Mouse (Mus musculus): Measurements from ENCODE around the gene Pde8a. TPM values are rescaled to one million over a fixed set of nuclear protein-coding genes. Genes with fewer than 3 reads are reported as not detected.
"Not testable (repeated sequence)": the region's sequence is repeated elsewhere in the genome, so short reads cannot be mapped to it uniquely, and the experiment has no call there.

Pde8a gene
- total RNA-seq, 2 experiments from 2014 or later, result 7.2 to 8.4 TPM

DNA sequence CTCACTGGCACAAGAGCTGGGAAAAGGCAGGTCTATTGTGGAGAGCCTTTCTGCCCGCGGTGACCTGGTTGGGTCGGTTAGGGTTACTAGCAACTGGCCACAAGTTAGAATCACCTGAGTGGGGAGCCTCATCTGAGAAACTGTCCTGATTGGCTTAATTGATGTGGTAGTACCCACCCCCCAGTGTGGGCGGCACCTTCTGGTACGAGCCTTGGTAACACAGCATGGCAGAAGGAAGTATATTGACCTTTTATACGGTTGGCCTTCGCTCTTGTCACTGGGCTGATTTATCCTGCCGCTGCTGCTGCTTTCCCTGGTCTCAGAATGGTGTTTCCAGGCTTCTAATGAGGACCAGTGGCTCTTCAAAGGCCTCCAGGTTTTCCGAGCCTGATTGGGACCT lies 24.2 kb upstream of the Pde8a start:
- Histone ChIP-seq H3K4me3 (no peak overlapping the region), H3K27ac (no peak overlapping the region)
- DNase-seq (ENCODE audit: low spot score in 2 of 2), result no peak
- no peak for TF ChIP-seq CTCF (conservative IDR thresholded peaks at IDR 0.05)

DNA sequence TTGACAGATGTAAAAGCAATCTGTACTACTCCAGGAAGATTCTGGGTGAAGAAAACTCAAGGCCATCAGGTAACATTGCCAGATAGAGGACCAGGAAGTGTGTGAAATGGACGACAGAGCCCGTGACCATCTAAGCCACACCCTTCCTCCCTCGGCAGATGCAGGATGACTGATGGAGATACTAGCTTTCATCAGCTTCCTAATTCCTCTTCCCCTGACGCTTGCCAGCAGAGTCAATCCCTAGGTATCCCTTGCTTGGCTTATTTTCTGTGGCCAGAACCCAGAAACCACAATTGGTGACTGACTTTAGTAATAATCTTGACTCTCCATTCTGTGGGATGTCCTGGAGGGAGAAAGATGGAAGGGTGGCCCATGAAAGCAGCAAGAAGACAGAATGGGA lies 17.9 kb upstream of the Pde8a start:
- TF ChIP-seq CTCF (conservative IDR thresholded peaks at IDR 0.05), result no peak
- Histone ChIP-seq H3K27ac (no peak overlapping the region), H3K4me3 (no peak overlapping the region)
- DNase-seq (ENCODE audit: low spot score in 2 of 2), result no peak

DNA sequence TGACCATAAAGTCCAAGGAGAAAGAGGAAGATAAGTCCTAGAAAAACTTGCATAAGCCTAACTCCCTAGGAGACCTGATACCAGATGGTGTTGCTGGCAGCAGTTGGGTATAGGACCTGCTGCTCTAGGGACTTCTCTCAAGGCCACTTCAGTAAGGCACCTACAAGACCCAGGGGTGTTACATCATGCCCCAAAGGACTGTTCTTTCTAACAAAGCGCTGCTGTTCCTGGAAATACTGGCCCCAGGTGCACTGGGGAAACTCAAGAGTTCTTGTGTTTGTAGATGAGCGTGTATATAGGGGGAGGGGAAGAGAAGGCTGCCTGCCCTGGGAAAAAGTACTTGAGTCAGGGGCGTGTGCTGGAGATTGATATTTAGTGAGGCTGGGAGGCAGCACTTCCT lies 16.6 kb upstream of the Pde8a start:
- no peak for DNase-seq (ENCODE audit: low spot score in 2 of 2)
- Histone ChIP-seq H3K4me3 (no peak overlapping the region), H3K27ac (no peak overlapping the region)
- TF ChIP-seq CTCF (conservative IDR thresholded peaks at IDR 0.05), result no peak

DNA sequence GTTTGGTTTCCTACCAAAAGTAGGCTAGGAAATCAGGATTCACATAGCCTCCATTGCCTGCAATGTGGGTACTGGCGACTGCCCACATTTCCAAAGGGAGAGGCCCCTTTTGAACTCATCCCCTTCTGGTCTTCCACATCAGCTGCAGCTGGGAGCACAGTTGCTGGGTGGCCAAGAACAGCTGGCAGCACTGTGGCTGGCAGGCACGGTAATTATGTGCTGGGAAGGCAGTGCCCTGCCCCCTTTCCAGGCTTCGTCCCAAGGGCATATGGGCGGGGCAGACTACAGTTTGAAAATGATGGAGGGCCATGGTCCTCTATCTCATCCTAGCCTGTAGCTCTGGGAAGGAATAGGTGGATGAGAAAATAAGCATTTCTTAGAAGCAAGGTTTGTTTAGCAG lies 14.9 kb upstream of the Pde8a start:
- Histone ChIP-seq H3K27ac (no peak overlapping the region), H3K4me3 (no peak overlapping the region)
- TF ChIP-seq CTCF (conservative IDR thresholded peaks at IDR 0.05), result no peak
- no peak for DNase-seq (ENCODE audit: low spot score in 2 of 2)

DNA sequence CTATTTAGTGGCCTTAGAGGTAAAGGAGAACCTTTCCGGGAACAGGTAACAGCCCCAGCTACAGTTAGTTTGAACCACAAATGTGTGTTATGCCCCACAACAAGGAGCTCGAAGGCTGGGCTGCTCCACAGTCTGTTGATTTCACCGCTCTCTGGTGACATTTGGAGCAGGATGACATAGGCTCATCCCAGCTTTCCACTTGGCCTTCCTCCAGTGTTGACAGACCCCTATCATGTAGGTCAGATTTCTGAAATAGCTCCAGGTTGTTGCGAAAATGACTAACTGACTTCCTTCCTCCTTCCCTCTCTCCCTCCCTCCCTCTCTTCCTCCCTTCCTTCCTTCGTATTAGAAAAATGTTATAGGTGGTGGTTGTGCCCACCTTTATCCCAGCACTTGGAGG lies 14.3 kb upstream of the Pde8a start:
- no peak for DNase-seq (ENCODE audit: low spot score in 2 of 2)
- no peak overlapping the region for H3K27ac ChIP-seq
- TF ChIP-seq CTCF (conservative IDR thresholded peaks at IDR 0.05), result no peak
- no peak overlapping the region for H3K4me3 ChIP-seq

DNA sequence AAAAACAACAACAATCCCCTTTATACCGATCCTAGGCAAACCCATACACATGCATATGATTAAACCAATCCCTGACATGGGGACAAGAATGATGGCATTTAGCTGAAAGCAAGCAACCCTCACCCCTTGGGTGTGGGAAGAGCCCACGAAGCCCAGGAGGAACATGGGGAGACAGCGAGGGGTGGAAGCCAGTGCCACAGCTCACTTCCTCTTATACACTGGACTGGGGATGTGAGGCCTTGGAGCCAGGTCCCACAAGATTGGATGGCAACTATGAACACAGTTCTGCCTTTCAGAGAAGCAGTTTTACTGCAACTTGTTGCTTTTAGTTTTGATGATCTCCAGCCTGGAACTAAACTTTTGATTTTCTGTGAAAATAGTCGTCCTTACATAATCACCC lies 13.6 kb upstream of the Pde8a start:
- TF ChIP-seq CTCF (conservative IDR thresholded peaks at IDR 0.05), result no peak
- Histone ChIP-seq H3K4me3 (no peak overlapping the region), H3K27ac (no peak overlapping the region)
- no peak for DNase-seq (ENCODE audit: low spot score in 2 of 2)

DNA sequence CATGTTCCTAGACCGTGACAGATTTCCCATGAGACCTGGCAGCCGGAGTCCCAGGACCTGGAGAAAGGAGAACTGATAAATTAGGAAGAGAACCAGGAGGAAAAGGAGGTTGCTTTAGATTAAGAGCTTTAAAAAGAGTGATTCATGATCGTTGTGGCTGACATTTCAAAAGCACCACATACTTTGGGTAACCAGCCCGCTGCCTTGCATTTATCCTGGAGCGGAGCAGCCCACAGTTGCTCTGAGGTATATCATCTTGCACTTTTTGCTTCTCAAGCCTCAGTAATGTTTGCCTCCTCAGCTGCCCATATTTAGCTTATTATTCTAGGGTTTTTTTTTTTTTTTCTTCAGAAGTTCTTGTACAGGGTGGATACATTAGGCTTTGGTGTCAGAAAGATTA lies 11.0 kb upstream of the Pde8a start:
- Histone ChIP-seq H3K27ac (no peak overlapping the region), H3K4me3 (no peak overlapping the region)
- no peak for DNase-seq (ENCODE audit: low spot score in 2 of 2)
- TF ChIP-seq CTCF (conservative IDR thresholded peaks at IDR 0.05), result no peak

DNA sequence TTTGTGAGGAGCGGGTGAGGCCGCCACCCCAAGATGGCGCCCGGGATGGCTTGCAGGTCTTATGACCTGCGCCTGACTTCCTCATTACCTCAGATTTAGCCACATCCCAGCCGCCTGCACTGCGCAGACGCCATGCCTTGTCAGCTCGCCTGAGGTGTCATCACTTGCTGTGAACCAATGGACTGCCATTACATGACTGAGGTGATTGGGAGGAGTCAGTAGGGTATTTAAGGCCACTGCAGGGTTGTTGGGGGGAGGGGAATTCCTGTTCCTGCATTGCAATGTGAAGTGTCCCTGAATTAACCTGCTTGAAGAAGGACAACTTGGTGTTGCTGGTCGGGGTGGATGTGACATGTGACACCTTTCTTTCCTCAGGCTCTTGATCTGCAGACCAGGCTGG lies 9.8 kb upstream of the Pde8a start:
- H3K27ac ChIP-seq; DNase-seq (ENCODE audit: low spot score in 2 of 2); H3K4me3 ChIP-seq: not testable (repeated sequence)

DNA sequence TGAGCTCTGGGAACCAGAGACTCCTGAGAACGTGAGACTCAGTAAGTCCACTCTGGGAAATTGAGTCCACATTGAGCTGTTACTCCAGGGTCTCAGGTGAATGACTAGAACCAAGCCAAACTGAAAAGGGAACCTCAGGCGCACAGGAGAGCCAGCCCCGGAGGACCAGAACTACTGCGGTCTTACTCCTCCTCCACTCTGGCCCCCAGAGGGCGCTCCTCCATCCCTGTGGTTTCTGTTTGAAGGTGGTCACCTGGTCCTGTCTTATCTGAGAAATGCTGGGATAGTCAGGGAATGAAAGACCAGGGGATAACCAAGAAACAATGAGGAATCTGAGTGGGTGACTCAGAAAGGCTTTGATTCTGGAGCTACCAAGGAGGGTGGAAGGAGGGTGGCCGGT lies 4.5 kb upstream of the Pde8a start:
- peak; percentile 90 for TF ChIP-seq CTCF (conservative IDR thresholded peaks at IDR 0.05)
- peak; percentile 42 to 73 for DNase-seq (ENCODE audit: low spot score in 2 of 2)
- Histone ChIP-seq H3K4me3 (no peak overlapping the region), H3K27ac (no peak overlapping the region)

DNA sequence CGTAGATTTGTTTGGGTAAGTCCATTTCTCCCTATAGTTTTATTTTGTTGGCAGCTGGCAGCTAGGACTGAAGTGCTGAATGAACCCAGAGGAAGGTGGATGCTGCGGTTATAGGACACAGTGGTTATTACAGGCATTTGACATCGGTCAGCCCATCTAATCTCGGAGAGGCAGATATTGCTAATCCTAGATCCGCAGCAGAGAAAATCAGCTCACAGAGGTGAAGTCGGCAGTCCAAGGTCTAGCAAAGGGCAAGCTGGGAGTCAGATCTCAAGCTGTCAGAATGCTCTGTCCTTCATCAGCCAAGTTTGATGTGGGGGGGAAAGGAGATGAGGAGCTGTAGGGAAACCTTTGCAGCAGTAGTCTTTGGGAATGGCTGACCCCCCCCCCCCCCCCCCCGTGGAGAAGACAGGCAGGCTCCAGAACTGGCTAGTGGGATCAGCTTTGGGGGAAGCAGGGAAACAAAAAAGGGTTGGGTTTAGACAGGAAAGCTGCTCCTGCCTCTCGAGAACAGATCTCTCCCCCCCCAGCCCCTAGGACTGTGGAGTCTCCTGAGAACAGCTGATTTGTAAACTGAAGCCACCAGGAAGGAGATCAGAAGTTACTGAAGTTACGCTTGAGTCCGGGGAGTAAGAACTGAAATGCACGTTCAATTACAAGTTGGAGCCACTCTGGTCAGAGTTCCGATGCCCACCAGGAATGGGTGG lies 3.3 kb upstream of the Pde8a start:
- TF ChIP-seq CTCF (conservative IDR thresholded peaks at IDR 0.05), result no peak
- Histone ChIP-seq H3K4me3 (no peak overlapping the region), H3K27ac (no peak overlapping the region)
- no peak for DNase-seq (ENCODE audit: low spot score in 2 of 2)

DNA sequence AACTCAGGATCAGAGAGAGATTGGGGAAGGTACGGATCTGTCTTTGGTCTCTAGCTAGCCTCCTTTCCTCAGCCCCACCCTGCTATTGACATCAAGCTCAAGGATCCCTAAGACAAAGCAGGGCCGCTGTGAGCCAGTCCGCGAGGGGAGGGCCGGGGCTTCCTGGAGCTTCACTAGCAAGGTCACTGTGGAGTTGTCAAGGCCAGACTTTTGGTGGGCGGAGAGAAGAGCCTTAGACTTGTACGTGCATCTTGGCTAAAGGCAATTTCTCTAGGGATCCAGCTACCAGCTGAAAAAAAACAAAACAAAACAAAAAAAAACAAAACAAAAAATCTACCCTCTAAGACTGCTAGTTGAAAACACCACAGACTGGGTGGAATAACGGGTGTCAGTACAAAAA lies 1.6 kb upstream of the Pde8a start:
- Histone ChIP-seq H3K4me3 (peak overlapping the region; percentile 58; the same call in 1 of the 2 replicates), H3K27ac (peak overlapping the region; percentile 80; the same call in 1 of the 2 replicates)
- DNase-seq (ENCODE audit: low spot score in 2 of 2), result no peak
- no peak for TF ChIP-seq CTCF (conservative IDR thresholded peaks at IDR 0.05)

DNA sequence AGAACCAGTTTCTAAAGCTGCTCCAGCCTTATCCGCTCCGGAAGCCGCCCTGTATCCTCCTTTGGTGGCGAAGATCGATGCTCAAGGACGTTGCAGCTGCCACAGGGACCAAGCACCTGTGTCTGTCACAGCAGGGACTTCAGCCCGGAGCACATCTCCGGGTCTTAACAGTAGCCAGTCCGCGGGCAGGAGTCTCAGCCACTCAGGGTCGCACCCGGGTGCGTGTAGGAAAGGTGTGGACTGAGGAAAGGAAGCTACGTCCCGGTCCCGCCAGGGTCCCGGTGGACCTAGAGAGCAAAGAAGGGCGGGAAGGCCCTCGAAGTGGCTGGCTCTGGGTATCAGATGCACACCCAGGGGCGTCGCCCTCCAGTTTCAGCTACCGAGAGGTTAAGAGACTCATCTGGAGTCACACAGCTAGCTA lies 1.1 kb upstream of the Pde8a start:
- Histone ChIP-seq H3K27ac (peak overlapping the region; percentile 80), H3K4me3 (peak overlapping the region; percentile 58)
- no peak for DNase-seq (ENCODE audit: low spot score in 2 of 2)
- no peak for TF ChIP-seq CTCF (conservative IDR thresholded peaks at IDR 0.05)

DNA sequence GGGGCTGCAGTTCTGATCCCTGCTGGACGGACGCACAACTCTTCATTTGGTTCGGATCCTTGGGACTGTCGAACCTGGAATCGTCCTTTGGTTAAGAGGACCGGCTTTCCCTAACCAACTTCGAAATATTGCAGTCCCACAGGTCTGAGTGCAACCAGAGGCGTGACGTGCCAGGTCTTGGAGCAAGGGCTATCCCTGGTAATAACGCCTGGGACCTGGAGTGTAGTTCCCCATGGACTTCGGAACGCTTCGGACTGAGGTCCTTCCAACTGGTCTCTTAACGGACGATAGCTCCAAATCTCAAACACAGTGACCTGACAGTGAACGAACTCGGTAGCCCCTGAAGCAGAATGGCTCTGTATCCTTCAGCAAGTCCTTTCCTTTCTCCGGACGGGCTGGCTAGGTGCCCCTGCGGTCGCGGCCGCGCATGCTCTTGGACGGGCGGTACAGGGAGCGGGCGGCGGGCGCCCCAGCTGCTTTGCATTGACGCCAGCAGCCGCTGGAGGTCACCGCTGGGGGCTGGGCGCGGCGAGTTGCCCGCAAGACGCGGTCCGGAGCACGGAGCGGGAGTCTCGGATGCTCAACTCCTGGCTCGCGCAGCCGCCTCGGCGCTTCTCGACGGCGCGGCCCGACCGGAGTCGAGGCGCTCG lies 574 bp upstream of the Pde8a start:
- Histone ChIP-seq H3K27ac (peak overlapping the region; percentile 80), H3K4me3 (peak overlapping the region; percentile 58)
- peak; percentile 56 for TF ChIP-seq CTCF (conservative IDR thresholded peaks at IDR 0.05)
- peak; percentile 70 to 76 for DNase-seq (ENCODE audit: low spot score in 2 of 2)

Measured in layer of hippocampus, adult 2 months (tissue).